Mouse (Mus musculus): ENCODE results near the gene Olfr1381. TPM values are rescaled to one million over a fixed set of nuclear protein-coding genes. Genes with fewer than 3 reads are reported as not detected.
"Not testable (repeated sequence)": the region's sequence is repeated elsewhere in the genome, so short reads cannot be mapped to it uniquely, and the experiment has no call there.

Olfr1381 gene
- not detected for total RNA-seq (2021)
- long read RNA-seq, result 0 reads

- DNase-seq (ENCODE audit: low spot score in 2 of 2), result not testable (repeated sequence)
Measured at GRCm38 (mm10) chr11:49543149-49543548, at the start of gene Olfr1381. Gene Olfr1381 (plus strand): TSS chr11:49543449.

GRCm38 (mm10) chr11:49518086-49518485 is 25.2 kb upstream of the Olfr1381 start:
- DNase-seq (ENCODE audit: low spot score in 2 of 2), result no peak

GRCm38 (mm10) chr11:49519348-49519747 is 23.9 kb upstream of the Olfr1381 start, which contains the start of gene Olfr1383:
Gene Olfr1383 (plus strand): TSS chr11:49519648.
- no peak for DNase-seq (ENCODE audit: low spot score in 2 of 2)

GRCm38 (mm10) chr11:49527947-49528346 is 15.3 kb upstream of the Olfr1381 start, which contains the start of gene Olfr1382:
Gene Olfr1382 (plus strand): TSS chr11:49528247.
- no peak for DNase-seq (ENCODE audit: low spot score in 2 of 2)

- DNase-seq (ENCODE audit: low spot score in 2 of 2), result no peak
Measured at GRCm38 (mm10) chr11:49532761-49533160, 10.5 kb upstream of the Olfr1381 start.

GRCm38 (mm10) chr11:49536631-49537030 is 6.6 kb upstream of the Olfr1381 start:
- peak; percentile 14 to 30 for DNase-seq (ENCODE audit: low spot score in 2 of 2)

- peak in 1 of 2 experiments; percentile 13 for DNase-seq (ENCODE audit: low spot score in 2 of 2)
Measured at GRCm38 (mm10) chr11:49554033-49554432, 10.8 kb downstream of the Olfr1381 start.

GRCm38 (mm10) chr11:49556578-49556977 is 13.3 kb downstream of the Olfr1381 start, which contains the start of gene Olfr1380:
Gene Olfr1380 (plus strand): TSS chr11:49556878.
- DNase-seq (ENCODE audit: low spot score in 2 of 2), result not testable (repeated sequence)

GRCm38 (mm10) chr11:49575054-49575453 is 31.8 kb downstream of the Olfr1381 start:
- not testable (repeated sequence) for DNase-seq (ENCODE audit: low spot score in 2 of 2)

GRCm38 (mm10) chr11:49580452-49580851 is 37.2 kb downstream of the Olfr1381 start:
- DNase-seq (ENCODE audit: low spot score in 2 of 2), result not testable (repeated sequence)

GRCm38 (mm10) chr11:49590213-49590612 is 47.0 kb downstream of the Olfr1381 start:
- no peak for DNase-seq (ENCODE audit: low spot score in 2 of 2)

- not testable (repeated sequence) for DNase-seq (ENCODE audit: low spot score in 2 of 2)
Measured at GRCm38 (mm10) chr11:49597149-49597548, 53.9 kb downstream of the Olfr1381 start.

Other genes with a start within 250 kb of the Olfr1381 start
- gene Olfr10, start 238.7 kb upstream of the Olfr1381 start, total RNA-seq (2021), result under 1 TPM in 1 of 2 experiments, not detected in 1; 0.25 TPM
- gene Olfr1391, start 220.7 kb upstream of the Olfr1381 start, total RNA-seq (2021), result not detected
- not detected for gene Olfr1390, start 208.3 kb upstream of the Olfr1381 start, total RNA-seq (2021)
- not detected for gene Olfr1389, start 120.4 kb upstream of the Olfr1381 start, total RNA-seq (2021)
- under 1 TPM; 0.42 to 0.66 TPM for gene Olfr1388, start 106.8 kb upstream of the Olfr1381 start, total RNA-seq (2021)
- not detected for gene Olfr1387, start 88.1 kb upstream of the Olfr1381 start, total RNA-seq (2021)
- not detected for gene Olfr1386, start 78.4 kb upstream of the Olfr1381 start, total RNA-seq (2021)
- gene Olfr1385, start 54.4 kb upstream of the Olfr1381 start, total RNA-seq (2021), result under 1 TPM in 1 of 2 experiments, not detected in 1; 0.11 TPM
- gene Olfr1384, start 36.7 kb upstream of the Olfr1381 start, total RNA-seq (2021), result not detected
- gene Olfr1383, start 23.8 kb upstream of the Olfr1381 start, total RNA-seq (2021), result under 1 TPM; 0.46 to 0.56 TPM
- not detected for gene Olfr1382, start 15.2 kb upstream of the Olfr1381 start, total RNA-seq (2021)
- not detected for gene Olfr1380, start 13.4 kb downstream of the Olfr1381 start, total RNA-seq (2021)
- 1 to 10 TPM; 3.9 to 4.4 TPM for gene Flt4, start 65.8 kb downstream of the Olfr1381 start, total RNA-seq (2021)
- under 1 TPM in 1 of 2 experiments, not detected in 1; 0.78 TPM for gene Scgb3a1, start 120.2 kb downstream of the Olfr1381 start, total RNA-seq (2021)
- gene Cnot6, start 169.3 kb downstream of the Olfr1381 start, total RNA-seq (2021), result 10 to 100 TPM; 49.8 to 51.1 TPM